Mouse (Mus musculus): ENCODE data around the gene Tcf7l1.

DNA sequence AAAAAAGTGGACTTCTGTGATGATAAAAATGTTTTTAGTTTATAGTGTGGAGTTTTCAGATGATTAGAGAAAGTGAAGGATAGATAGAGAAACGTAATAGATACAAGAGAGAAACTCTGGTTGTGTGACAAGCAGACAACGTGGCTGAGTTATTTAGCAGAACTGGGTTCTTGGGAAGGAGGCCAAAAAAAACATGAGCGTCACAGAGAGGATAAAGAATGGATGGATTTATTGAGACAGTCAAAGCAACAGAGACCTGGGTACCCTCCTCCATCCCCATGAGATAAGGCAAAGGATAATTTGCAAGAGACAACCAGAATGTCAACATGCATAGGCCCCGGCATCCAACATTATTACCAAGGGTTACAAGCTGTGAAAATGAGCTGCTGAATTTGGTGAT lies 178.8 kb downstream of the Tcf7l1 start:
- no peak for TF ChIP-seq POLR2A (IDR thresholded peaks at IDR 0.05; ENCODE audit: control insufficient read depth, extremely low read depth, insufficient read depth, low read length, poor library complexity)
- no peak for TF ChIP-seq CTCF (IDR thresholded peaks at IDR 0.05; ENCODE audit: borderline replicate concordance, control insufficient read depth, extremely low read depth, insufficient read depth, low read length, poor library complexity)

Data from thymus, adult 2 months (tissue).